Mouse (Mus musculus): ENCODE results near the gene H2-Eb1.

The H2-Eb1 gene

DNA sequence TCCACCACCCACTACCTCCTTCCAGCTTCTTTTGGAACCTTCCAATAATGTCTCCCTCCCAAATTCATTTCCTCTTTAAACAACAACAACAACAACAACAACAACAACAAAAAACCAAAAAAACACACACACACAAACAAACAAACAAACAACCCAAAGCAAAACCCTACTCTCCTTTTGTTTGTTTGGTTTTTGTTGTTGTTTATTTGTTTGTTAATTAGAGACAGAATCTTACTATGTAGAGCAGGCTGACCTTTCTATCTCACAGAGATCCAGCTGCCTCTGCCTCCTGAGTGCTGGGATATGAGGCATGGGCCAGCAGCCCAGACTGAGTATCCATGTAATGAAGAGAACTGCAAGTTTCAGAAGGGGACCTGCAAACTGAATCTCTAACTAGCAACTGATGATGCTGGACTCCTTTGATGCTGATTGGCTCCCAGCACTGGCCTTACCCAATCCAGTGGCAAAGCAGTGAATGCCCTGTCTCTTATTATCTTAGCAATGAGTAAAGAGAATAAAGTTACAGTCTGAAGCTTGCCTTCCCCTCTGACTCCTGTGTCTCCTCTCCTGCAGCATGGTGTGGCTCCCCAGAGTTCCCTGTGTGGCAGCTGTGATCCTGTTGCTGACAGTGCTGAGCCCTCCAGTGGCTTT, at the start of gene H2-Eb1:
Gene H2-Eb1, plus strand, starts transcription at position 488 of the 651 bp plus-strand sequence.
- DNase-seq (ENCODE audit: low spot score), result peak; percentile 41

DNA sequence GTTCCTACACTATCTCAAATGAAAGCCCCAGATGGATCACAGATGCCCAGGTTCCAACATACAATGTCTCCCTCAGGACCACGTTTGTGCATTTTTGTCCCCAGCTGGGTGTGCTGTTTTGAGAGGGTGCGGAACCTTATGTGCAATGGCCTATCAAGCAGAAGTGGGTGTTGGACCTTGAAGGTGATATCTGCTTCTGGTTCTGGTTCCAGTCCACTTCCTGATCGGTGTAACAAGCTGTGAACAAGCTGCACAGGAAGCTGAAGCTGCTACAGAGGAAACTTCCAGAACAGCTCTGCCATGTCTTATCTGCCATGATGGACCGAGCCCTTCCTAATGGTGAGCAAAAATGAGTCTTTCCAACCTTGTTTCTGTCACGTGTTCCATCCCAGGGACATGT, 49.2 kb upstream of the H2-Eb1 start:
- DNase-seq (ENCODE audit: low spot score), result no peak

DNA sequence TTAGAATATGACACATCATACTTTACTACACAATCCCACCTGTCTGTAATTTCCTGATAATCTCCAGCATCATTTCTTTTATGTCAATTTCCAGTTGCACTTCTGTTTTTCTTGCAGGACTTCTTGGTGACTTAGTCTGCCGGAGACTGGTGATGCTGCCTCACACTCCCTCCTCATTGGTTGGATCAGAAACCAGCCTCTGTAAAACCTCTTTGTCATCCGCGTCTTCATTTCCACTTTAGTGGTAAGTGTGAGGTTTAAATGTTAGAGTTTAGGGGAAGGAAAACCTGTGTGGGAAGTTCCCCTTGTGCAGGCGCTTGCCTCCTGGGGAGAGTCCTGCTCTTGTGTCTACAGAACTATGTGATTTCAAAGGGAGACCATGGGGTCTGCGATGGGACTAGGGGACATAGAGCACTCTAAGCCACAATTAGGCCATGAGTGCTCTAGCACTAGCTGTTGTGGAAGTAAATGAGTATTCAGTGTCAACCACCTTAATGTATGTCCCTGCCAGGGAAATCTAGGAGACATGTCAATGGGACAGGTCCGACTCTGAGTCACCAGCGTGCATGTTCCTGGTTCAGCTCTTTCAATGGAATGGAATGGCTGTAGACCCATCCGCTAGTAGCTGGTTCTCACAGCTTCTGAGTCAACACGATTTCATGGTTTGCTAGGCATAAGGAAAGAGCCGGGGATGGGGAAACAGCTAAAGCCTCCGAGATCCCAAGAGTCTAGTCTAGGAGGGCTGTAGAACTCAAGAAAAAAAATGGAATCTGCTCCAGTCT, 47.9 kb upstream of the H2-Eb1 start, which contains the start of gene H2-Ab1:
Gene H2-Ab1, plus strand, starts transcription at position 96 of the 782 bp plus-strand sequence.
- peak; percentile 20 for DNase-seq (ENCODE audit: low spot score)

DNA sequence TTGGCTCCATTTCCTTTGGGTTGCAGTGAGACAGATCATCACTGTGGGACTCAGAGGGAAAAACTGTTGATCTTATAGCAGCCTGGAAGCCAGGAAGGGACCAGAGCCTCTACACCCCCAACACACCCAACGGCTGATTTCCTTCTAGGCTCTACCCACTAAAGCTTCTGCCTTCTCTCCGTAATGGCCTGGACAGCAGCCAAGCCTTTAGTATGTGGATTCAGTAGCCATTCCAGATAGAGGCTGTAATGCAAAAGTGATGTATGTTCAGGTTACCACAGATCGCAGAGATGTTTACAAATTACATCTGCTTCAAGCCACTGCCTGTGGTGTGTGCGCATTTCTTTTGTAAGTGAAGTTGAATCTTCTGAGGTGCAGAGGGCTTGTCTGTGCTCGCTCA, 45.1 kb upstream of the H2-Eb1 start:
- DNase-seq (ENCODE audit: low spot score), result no peak

DNA sequence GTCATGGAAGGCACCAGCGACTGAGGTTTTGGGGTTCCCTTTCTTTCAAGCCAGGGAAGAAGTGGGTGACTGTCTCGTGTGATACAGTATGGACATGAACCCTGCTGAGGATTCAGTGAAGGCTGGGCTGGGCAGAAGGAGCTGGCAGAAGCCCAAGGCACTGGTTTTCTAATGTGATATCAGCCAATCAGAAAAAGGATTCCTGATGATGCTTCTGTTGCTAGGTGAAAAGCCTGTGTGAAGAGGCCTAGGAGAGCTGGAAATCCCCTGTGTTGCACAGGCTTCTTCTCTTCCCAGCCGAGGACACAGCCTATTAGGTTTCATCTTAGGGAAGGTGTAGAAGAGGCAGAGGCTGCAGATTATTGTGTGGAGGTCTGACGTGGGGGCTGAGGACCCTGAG, 44.2 kb upstream of the H2-Eb1 start:
- peak; percentile 37 for DNase-seq (ENCODE audit: low spot score)

DNA sequence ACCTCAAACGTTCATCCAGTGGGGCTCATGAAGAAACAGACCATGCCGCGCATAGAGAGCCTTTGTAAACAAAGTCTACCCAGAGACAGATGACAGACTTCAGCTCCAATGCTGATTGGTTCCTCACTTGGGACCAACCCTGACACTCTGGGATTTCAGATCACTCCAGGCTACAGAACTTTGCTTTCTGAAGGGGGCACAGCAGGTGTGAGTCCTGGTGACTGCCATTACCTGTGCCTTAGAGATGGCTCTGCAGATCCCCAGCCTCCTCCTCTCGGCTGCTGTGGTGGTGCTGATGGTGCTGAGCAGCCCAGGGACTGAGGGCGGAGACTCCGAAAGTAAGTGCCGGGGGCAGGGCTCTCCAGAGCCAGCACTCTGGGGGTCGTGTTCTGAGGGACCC, 42.6 kb upstream of the H2-Eb1 start:
- DNase-seq (ENCODE audit: low spot score), result peak; percentile 37

DNA sequence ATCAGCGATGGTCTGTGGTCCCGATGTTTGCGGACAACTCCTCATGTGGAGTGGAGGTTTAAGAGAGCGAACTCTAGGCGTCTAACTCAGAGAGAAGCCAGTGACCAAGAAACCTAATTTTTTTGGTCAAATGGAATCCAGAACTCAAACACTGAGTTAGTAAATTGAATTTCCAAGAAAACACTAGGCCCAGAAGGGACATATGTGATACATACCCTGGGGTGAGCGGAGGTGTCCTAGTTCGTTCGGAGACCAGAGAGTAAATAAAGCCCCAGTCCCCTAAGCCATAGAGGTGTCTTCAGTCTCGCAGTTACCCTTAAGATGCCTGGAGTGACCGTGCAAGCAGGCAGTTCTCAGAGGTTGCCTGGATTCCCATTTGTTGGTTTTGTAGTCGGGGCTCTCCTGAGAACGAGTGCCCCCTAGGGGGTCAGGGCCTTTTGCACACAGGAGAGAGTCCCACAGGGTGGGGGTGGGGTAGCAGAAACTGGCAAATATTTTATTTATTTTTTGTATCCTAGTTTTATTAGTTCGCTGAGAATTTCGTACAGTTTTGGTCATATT, 41.8 kb upstream of the H2-Eb1 start:
- no peak for DNase-seq (ENCODE audit: low spot score)

DNA sequence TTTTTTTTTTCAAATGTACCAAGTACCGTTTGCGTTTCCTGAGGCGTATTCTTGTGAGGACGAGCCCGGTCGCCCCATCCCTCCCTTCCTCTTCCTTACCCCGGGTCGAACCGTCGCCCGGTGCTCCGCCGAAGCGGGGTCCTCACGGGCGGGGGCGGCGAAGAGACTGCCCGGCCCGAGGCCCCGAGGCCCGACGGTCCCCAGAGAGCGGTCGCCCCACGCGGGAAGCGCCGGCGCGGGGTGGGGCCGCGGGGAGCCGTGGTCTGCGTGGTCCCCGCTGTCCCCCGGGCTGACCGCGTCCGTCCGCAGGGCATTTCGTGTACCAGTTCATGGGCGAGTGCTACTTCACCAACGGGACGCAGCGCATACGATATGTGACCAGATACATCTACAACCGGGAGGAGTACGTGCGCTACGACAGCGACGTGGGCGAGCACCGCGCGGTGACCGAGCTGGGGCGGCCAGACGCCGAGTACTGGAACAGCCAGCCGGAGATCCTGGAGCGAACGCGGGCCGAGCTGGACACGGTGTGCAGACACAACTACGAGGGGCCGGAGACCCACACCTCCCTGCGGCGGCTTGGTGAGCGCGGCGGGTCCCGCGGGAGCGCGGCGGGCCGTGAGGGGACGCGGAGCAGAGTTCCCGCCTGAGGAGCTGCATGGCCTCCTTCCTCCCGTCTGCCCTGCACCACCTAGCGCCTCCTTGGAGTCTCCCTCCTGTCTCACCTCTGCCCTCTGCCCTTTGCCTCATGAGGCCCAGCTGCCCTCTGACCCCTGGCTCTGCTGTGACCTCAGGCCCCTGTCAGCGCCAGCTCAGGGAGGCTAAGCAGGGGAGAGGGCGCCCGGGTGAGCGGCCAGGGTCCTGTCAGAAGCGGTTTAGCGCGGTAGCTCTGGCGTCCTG, 41.0 kb upstream of the H2-Eb1 start:
- no peak for DNase-seq (ENCODE audit: low spot score)

DNA sequence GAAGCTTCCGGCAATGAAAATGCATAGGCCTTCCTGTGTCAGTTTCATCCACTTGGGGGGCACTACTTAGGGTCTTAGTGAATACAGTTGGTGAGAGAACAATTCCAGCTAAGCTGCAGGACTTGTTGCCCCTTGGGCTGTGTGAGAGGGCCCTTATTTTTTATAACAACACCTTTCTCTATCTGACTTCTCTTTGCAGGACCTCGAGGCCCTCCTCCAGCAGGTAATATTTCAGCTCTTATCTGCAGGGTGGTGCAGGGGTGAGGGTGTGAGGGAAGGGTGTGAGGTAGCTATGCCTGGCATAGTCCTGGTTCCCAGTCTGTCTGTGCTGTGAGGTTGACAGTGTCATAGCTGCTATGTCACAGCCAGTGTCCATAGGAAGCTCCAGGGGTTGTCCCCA, 37.4 kb upstream of the H2-Eb1 start:
- no peak for DNase-seq (ENCODE audit: low spot score)

DNA sequence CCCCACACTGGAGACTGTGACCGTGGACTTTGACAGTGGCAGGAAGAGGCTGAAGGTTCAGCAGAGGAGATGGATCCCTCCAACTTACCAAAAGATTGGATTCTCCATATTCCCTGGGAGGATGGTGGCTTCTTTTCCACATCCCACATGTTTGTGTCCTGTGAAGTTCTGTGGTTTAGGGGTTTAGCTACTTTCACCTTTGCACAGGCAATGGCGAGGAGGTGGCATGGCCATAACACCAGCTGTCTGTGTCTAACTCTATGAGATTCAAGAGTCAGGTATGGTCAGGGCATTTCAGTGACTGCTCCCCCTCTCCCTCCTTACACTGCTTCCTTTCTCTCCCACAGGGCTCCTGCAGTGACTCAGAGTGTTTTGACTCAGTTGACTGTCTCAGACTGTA, 36.9 kb upstream of the H2-Eb1 start:
- DNase-seq (ENCODE audit: low spot score), result no peak

DNA sequence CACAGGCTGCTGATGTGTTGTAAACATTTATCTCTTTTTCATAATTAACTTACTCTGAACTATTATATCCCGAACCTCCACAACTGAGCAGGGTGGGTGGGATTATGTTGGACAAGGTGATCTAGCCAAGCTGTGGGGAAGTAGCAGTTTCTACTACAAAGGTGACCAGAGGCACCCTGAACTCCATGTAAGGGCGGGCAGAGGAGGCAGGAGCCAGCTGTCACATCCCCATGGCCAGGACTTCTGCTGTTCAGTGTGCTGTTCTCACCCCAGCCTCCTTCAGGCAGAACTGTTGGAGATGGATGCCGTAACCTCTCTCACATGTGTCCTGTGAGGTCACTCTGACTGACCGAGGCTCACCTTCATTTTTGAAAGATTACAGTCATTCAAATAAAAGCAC, 35.9 kb upstream of the H2-Eb1 start:
- no peak for DNase-seq (ENCODE audit: low spot score)

DNA sequence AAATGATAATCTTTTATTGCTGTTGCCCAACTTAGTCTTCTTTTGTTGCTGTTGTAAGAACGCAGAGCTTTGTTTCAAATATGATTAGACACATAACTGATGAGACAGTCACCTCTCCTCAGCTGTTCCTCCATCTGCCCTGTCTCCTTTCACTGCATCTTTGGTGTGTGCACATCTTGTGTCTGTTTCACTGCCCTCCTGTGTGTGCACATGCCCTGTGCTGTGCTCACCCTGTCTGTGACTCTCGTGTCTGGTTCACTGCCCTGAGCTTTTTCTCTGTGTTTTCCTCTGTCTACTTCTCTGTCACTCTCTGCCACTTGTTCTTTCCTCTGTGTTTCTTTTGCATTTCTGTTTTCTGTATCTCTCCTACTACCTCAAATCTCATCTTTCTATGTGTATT, 35.4 kb upstream of the H2-Eb1 start:
- no peak for DNase-seq (ENCODE audit: low spot score)

DNA sequence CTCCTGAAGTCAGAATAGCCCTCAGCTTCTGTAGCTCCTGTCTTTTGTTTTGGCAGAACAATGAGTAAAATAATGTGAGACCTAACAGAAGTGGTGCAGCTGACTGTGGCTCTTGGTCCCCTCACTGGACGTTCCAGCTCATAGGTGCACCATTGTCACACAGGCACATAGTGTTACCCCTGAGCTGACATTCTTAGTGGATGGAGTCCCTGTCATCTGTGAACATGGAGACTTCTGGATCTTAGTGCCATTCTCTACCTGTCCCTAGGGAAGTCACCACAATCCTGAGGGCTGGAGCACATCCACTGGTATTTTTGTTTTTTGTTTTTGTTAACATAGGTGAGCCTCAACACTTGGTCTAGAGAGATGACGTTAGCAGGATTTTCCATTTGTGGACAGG, 34.7 kb upstream of the H2-Eb1 start:
- no peak for DNase-seq (ENCODE audit: low spot score)

DNA sequence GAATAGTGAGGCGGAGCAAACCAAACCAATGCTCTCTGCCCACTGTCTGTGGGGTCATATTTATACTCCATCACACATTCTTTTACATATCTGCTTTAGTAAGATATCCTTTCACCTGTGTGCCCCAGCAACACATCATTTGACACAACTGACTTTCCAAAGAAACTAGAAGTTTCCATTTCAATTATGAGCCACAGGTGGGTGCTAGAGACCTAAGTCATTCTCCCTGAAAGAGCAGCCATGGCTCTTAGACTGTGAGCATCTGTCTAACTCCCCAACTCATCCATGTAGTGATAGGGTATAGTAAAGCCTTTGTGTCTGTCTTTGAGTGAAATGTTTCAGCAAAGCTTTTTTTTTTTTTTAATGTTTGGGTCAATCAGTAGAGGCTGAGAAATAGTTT, 33.6 kb upstream of the H2-Eb1 start:
- DNase-seq (ENCODE audit: low spot score), result no peak

DNA sequence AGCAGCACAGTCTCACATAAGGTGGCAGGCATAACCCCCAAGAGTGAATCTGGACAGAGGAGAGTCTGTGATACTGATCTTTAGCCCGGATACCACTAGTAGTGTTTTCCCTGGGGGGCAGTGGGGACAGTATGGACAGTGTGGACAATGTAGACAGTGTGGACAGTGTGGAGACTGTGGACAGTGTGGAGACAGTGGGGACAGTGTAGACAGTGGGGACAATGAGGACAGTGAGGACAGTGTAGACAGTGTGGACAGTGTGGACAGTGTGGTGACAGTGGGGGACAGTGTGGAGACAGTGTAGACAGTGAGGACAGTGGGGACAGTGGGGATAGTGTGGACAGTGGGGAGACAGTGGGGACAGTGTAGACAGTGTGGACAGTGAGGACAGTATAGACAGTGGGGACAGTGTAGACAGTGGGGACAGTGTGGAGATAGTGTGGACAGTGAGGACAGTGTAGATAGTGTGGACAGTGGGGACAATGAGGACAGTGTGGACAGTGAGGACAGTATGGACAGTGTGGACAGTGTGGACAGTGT, 25.1 kb upstream of the H2-Eb1 start:
- no peak for DNase-seq (ENCODE audit: low spot score)

DNA sequence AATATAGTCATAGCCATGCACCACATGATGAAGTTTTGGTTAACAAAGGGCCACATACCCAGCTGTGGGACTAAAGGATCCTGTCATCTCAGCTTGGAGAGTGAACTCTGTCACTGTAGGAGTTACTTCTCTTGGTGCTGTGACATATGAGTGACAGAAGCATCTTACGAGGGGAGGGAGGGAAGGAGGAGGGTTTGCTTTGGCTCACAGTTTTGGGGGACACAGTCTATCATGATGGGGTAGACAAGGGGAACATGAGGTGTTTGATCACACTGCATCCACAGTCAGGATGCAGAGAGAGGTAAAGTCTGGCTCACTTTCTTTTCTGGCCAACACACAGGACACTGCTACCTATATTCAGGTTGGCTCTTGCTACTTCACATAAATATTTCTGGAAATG, 23.8 kb upstream of the H2-Eb1 start:
- DNase-seq (ENCODE audit: low spot score), result no peak

DNA sequence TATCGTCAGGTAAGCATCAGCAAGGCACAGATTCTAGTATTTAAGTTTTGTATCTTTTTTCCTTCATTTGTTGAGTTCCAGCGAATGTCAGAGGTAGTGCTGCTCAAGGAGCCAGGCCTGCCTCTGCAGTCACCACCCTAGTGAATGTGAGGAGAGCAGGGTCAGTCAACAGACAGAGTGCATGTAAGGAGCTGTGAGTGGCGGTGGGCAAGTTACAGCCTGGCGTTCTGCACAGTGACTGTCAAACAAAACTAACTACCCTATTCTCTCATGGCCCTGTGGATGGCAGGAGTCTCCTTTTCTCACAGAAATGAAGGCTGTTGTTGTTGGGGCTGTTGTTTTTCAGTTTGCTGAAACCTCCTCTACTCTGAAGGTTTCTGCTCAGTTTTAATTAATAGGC, 20.3 kb upstream of the H2-Eb1 start:
- no peak for DNase-seq (ENCODE audit: low spot score)

DNA sequence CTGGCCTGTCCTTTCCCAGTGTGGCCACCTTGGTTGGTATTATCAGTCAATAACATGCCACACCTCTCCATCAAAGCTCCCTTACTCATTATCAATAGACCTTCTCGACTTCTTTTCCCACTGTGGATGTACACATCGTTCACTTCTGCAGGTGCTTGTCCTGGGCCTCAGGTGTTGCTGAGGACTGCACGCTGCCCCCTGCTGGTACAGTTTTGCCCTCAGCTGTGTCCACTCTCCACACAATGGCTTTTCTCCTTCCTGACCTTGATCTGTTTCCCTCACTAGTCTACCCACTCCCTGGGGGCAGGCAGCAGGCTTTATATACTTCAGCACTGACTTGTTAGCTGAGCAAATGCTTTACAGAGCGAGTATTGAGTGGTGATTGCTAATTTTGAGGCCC, 19.8 kb upstream of the H2-Eb1 start:
- no peak for DNase-seq (ENCODE audit: low spot score)

DNA sequence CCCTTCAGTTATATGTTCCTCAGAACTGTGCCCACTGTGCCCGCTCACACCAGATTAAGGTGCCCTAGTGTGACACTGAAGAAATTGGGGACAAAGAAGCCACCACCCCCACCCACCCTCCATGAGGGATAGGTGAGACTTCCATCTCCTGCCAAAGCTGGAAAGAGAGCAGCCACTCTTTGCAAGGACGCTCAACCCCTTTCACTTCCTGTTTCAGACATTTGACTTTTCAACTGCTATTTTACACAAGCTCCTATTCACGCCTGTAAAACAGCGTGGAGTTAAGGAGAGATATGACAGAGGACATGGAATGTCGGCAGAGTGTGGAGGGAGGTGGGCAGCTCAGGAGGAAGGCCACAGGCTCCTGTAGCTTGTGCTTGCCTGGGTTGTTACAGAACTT, 19.2 kb upstream of the H2-Eb1 start:
- no peak for DNase-seq (ENCODE audit: low spot score)

DNA sequence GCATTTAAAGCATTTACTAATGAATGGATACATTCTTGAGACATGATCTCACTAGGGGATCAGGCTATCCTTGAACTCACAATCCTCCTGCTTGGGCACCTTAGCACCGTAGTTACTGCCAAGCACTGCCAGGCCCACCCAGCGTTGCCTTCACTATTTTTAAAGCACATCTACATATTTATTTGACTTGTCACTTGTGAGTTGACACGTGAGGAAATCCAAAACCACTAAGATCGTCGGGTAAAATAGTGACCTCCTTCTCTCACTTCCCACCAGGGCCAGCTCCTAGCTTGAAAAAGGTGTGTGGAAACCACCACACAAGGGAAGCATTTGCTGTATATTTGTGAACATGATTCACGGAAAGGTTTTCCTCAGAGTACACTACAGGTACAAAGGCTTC, 18.7 kb upstream of the H2-Eb1 start:
- no peak for DNase-seq (ENCODE audit: low spot score)

DNA sequence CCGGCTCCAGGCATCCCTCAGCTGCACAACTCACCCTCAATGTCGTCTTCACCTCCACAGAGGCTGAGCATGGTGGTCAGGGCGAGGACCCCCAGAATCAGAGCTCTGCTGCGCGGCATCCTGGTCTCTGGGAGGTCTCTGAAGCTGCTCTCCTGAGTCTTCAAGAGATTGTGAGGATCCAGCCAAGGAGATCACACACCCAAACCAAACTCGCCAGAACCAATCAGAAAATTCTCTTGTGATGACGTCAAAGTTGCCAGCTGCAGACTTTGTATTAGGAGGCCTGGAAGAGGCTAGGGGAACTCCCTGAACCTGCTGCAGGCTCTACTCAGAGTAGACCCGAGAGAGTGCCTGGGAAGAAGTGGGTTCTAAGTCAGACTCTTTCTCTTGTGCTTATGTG, 18.0 kb upstream of the H2-Eb1 start, which contains the start of gene H2-Aa:
Gene H2-Aa, minus strand, starts transcription at position 176 of the 400 bp plus-strand sequence.
- DNase-seq (ENCODE audit: low spot score), result peak; percentile 66

DNA sequence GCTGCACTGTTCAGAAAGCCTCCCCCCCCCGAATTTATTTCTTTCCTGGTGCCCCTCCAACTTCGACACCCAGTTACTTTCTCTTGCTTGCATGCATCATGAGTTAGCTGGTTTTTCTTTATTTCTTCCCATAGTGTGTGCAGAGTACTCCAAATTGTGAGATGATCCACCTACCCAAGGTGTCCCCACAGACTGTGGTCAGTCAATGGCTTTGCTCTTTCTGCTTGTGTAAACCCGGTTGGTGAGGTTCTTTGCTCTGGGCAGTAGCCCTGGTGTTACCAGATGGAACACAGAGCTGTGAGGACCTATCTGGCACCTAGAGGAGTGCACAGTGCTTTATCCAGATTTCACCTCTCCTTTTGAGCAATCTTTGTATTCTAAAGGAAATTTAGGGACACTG, 17.5 kb upstream of the H2-Eb1 start:
- DNase-seq (ENCODE audit: low spot score), result no peak

Data from c-Kit-positive CD71-positive TER-119-positive erythroid progenitor cells, embryonic 14.5 days (primary cell).